Comparison of ENCODE assay signal across 10 mouse cellular contexts in genomic region chr1:170161852-170162251, GRCm38 (mm10). TPM values are rescaled to one million over a fixed set of nuclear protein-coding genes. Genes with fewer than 3 reads are reported as not detected.
DNase-seq lines count a peak whose midpoint lies in the region; ATAC-seq and TF ChIP-seq lines count a peak whose summit lies in the region.
"Had no signal": no experiment of that assay in that cellular context is flagged by ENCODE, and none has a peak within 500 bp of the region (broad histone marks: within the 10 kb centered on the region; RNA-seq: fewer than 3 reads in every experiment).

No protein-coding gene starts in this region.

- no peaks in the 10 kb centered on the region for H3K27me3 ChIP-seq in intestine, embryonic 16.5 days (replicated peaks; ENCODE audit: control insufficient read depth, insufficient read depth, low read length)
- no peaks in the 10 kb centered on the region for H3K27me3 ChIP-seq in hindbrain, embryonic 14.5 days (ENCODE audit: control insufficient read depth, insufficient read depth, low read length)
- H3K27me3 ChIP-seq: neural tube, embryonic 13.5 days had no signal

- H3K4me3 ChIP-seq in gastrocnemius, adult 2 months: no peak overlapping the region
- no peak overlapping the region for H3K4me3 ChIP-seq in intestine, embryonic 16.5 days (ENCODE audit: low read length)
- H3K4me3 ChIP-seq in hindbrain, embryonic 14.5 days (replicated peaks; ENCODE audit: low read length): no peak overlapping the region
- H3K4me3 ChIP-seq: neural tube, embryonic 13.5 days had no signal

- H3K27ac ChIP-seq in gastrocnemius, adult 2 months: peak overlapping the region; percentile 62
- no peak overlapping the region for H3K27ac ChIP-seq in intestine, embryonic 16.5 days (ENCODE audit: low read length)
- H3K27ac ChIP-seq in hindbrain, embryonic 14.5 days: no peak overlapping the region
- H3K27ac ChIP-seq: neural tube, embryonic 13.5 days had no signal

- peaks cover 4% of the 10 kb centered on the region; the same call in 1 of the 2 replicates for H3K36me3 ChIP-seq in intestine, embryonic 16.5 days (ENCODE audit: control insufficient read depth, insufficient read depth, low read length)
- peaks cover 43% of the 10 kb centered on the region for H3K36me3 ChIP-seq in hindbrain, embryonic 14.5 days (replicated peaks; ENCODE audit: control insufficient read depth, insufficient read depth)

- H3K9ac ChIP-seq in intestine, embryonic 16.5 days (ENCODE audit: low read depth, low read length): no peak overlapping the region
- no peak overlapping the region for H3K9ac ChIP-seq in hindbrain, embryonic 14.5 days
- H3K9ac ChIP-seq: neural tube, embryonic 13.5 days had no signal

- peak; percentile 31 for ATAC-seq in common myeloid progenitor, adult 5-6 weeks (replicated peaks; ENCODE audit: low read depth, poor library complexity, severe bottlenecking)
- no peak for ATAC-seq in intestine, embryonic 16.5 days
- no peak for ATAC-seq in hindbrain, embryonic 14.5 days (ENCODE audit: low FRiP score)

- no peaks in the 10 kb centered on the region for H3K9me3 ChIP-seq in intestine, embryonic 16.5 days (ENCODE audit: control insufficient read depth, low read length)
- H3K9me3 ChIP-seq in hindbrain, embryonic 14.5 days (ENCODE audit: control insufficient read depth, low read length): no peaks in the 10 kb centered on the region
- H3K9me3 ChIP-seq: neural tube, embryonic 13.5 days had no signal

- intact Hi-C loops in gastrocnemius, adult 2 months (cut with DNase I): no loop called here

- WGBS in intestine, embryonic 16.5 days: 79% methylated on average over 6 of the region's 6 CpGs
- WGBS in hindbrain, embryonic 14.5 days: 78% methylated on average over 6 of the region's 6 CpGs

- H3K4me1 ChIP-seq in intestine, embryonic 16.5 days (ENCODE audit: control insufficient read depth, insufficient read depth, low read length): 0 out of 2 replicates have a peak, but pooled peaks cover 4% of the 10 kb centered on the region
- no peaks in the 10 kb centered on the region for H3K4me1 ChIP-seq in hindbrain, embryonic 14.5 days (replicated peaks; ENCODE audit: control insufficient read depth, insufficient read depth, low read length)

- DNase-seq in gastrocnemius, adult 2 months: peak; percentile 68
- DNase-seq in gastrocnemius, postnatal 4 days (ENCODE audit: low spot score in 2 of 2): no peak
- peak; percentile 56 for DNase-seq in heart, postnatal 4 days
- peak; percentile 81 for DNase-seq in lung, postnatal 36 days
- DNase-seq in cerebellum, adult 11 months: no peak
- no peak for DNase-seq in hindbrain, embryonic 14.5 days (ENCODE audit: low spot score)
- DNase-seq: cerebellum, postnatal 14 days had no signal

- no peak overlapping the region for H3K4me2 ChIP-seq in intestine, embryonic 16.5 days (ENCODE audit: low read depth, low read length)
- no peak overlapping the region for H3K4me2 ChIP-seq in hindbrain, embryonic 14.5 days (replicated peaks)
- H3K4me2 ChIP-seq: neural tube, embryonic 13.5 days had no signal

- no peak for TF ChIP-seq CTCF in gastrocnemius, adult 2 months (IDR thresholded peaks at IDR 0.05)

RNA-seq across cellular contexts. Expression of gene Uap1, which starts 12.9 kb away (rescaled TPM):
- 10 to 100 TPM; 46.9 to 47.8 TPM for total RNA-seq in gastrocnemius, adult 2 months (2021)
- total RNA-seq in gastrocnemius, postnatal 4 days (2021): 10 to 100 TPM; 33.1 to 43.0 TPM
- total RNA-seq in common myeloid progenitor, adult 5-6 weeks (2017): 64.9 and 91.7 TPM in 2 replicates
- total RNA-seq in heart, postnatal 4 days (2021): 10 to 100 TPM; 40.4 to 49.6 TPM
- polyA plus RNA-seq in intestine, embryonic 16.5 days (2015; fragmentation: Nextera tagmentation; extraction: Ambion mirVana): 46.5 and 46.9 TPM in 2 replicates
- 63.8 and 71.3 TPM in 2 replicates for polyA plus RNA-seq in hindbrain, embryonic 14.5 days (2014; fragmentation: Nextera tagmentation; extraction: Ambion mirVana)

RNA-seq across cellular contexts. Expression of gene Ddr2, which starts 51.3 kb away (rescaled TPM):
- total RNA-seq in gastrocnemius, adult 2 months (2021): 10 to 100 TPM; 16.4 to 22.5 TPM
- total RNA-seq in gastrocnemius, postnatal 4 days (2021): 10 to 100 TPM; 60.9 to 61.2 TPM
- total RNA-seq in common myeloid progenitor, adult 5-6 weeks (2017): not detected in 2 replicates
- 10 to 100 TPM; 23.8 to 24.3 TPM for total RNA-seq in heart, postnatal 4 days (2021)
- polyA plus RNA-seq in intestine, embryonic 16.5 days (2015; fragmentation: Nextera tagmentation; extraction: Ambion mirVana): 31.9 and 34.8 TPM in 2 replicates
- 8.8 and 9.0 TPM in 2 replicates for polyA plus RNA-seq in hindbrain, embryonic 14.5 days (2014; fragmentation: Nextera tagmentation; extraction: Ambion mirVana)

RNA-seq across cellular contexts. Expression of gene Uhmk1, which starts 53.3 kb away (rescaled TPM):
- 10 to 100 TPM; 12.6 to 15.5 TPM for total RNA-seq in gastrocnemius, adult 2 months (2021)
- 10 to 100 TPM; 15.2 to 15.5 TPM for total RNA-seq in gastrocnemius, postnatal 4 days (2021)
- 60.8 and 71.6 TPM in 2 replicates for total RNA-seq in common myeloid progenitor, adult 5-6 weeks (2017)
- total RNA-seq in heart, postnatal 4 days (2021): 10 to 100 TPM; 18.9 to 19.8 TPM
- polyA plus RNA-seq in intestine, embryonic 16.5 days (2015; fragmentation: Nextera tagmentation; extraction: Ambion mirVana): 5.7 and 7.1 TPM in 2 replicates
- 14.4 and 17.2 TPM in 2 replicates for polyA plus RNA-seq in hindbrain, embryonic 14.5 days (2014; fragmentation: Nextera tagmentation; extraction: Ambion mirVana)

Comparison
In these comparisons a context has a peak if more than half of its experiments do, and no peak if none do; other contexts are left out.
1. DNase-seq: peak in gastrocnemius, adult 2 months (single experiment), heart, postnatal 4 days (single experiment) and lung, postnatal 36 days (single experiment); none in gastrocnemius, postnatal 4 days (0 of 2), cerebellum, adult 11 months (single experiment) and hindbrain, embryonic 14.5 days (single experiment).
2. RNA of gene Ddr2, which starts 51.3 kb away (total RNA-seq): 60.9 to 61.2 TPM in gastrocnemius, postnatal 4 days, 23.8 to 24.3 TPM in heart, postnatal 4 days and 16.4 to 22.5 TPM in gastrocnemius, adult 2 months; not detected in common myeloid progenitor, adult 5-6 weeks; every median in the first group is over 10 times any median in the second.